Mouse (Mus musculus): ENCODE measurements around the gene Sfxn3.
A peak's percentile ranks its signal among the peaks of the same experiment; 100 is the strongest.

Gene Sfxn3

DNA sequence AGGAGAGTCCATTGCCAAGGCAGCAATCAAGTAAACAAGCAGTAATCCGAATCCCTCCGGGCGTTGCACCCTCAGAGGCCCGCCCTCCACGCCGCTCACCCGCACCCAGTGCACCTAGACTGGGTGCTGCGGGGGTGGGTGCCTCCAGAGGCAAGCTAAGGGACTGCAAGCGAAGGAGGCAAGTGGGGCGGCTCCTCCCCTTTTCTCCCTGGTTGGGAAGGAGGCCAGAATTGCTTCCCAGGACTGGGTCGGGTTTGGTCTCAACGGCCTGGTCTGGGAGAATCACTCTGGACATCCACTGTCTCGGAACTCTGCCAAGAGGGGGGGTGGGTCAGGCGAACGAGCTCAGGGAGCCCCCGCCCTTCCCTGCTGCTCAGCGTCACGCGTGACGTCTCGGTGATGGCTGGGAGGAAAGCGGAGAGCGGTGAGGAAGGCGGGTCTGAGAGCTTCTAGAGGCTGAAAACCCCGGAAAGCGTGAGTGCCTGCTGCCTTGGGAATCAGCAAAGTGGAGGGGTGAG lies at the start of gene Sfxn3:
Gene Sfxn3, plus strand, starts transcription at position 87 of the 518 bp plus-strand sequence.
- DNase-seq (ENCODE audit: inconsistent age in 2 of 2, low spot score in 1 of 2) = peak; percentile 96 to 98

GRCm38 (mm10) chr19:44997786-44998185 lies 49.5 kb upstream of the Sfxn3 start:
- no peak for DNase-seq (ENCODE audit: inconsistent age in 2 of 2, low spot score in 1 of 2)

- peak in 1 of 2 experiments; percentile 18 for DNase-seq (ENCODE audit: inconsistent age in 2 of 2, low spot score in 1 of 2)
Measured at GRCm38 (mm10) chr19:44999647-45000046, 47.7 kb upstream of the Sfxn3 start.

DNA sequence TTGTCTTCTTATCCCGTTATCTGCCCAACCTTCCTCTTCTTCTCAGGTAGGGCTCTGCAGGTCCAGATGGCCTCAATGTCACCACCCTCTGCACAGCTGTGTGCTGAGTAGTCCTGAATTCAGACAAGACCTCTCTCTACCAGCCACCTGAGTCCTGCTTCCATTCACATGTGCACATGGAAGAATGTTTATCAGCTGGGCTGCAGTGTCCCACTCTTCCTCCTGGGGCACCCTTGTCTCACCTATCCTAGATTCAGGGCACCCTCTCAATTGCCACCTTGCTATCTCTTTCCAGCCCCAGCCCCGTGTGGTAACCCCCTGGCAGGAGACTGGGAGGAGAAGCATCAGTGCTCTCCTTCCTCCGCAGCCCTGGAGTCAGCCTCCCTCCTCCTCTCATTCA lies 45.0 kb upstream of the Sfxn3 start:
- peak in 1 of 2 experiments; percentile 54 for DNase-seq (ENCODE audit: inconsistent age in 2 of 2, low spot score in 1 of 2)

DNA sequence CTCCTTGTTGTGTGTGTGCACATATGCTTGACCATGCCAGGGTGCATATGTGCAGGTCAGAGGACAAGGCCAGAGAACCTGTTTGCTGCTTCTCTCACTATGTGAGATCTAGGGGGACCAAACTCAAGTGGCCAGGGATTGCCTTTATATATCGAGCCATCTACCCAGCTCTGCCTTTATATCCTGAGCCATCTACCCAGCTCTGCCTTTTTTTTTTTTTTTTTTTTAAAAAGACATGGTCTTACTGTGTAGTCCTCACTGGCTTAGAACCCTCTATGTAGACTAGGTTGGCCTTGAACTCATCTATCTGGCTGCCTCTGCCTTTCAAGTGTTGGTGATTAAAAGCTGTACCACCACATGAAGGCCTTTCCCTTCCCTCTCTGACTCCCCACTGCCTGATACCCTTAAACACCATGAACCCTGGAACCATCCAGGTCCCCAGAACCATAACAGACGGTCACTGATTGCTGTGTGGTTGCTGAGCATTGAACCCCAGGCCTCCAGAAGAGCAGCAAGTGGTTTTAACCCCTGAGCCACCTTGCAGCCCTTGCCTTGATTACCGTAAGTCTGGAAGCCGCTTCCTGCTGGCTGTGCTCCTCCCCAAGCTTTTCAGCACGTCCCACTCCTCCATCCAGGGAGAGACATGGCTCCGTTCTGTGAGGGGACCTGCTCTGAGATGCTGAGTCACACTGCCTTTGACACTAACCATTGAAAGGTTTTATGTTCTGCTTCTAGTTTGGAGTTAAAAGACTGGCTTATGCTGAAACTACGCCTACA lies 43.4 kb upstream of the Sfxn3 start:
- DNase-seq (ENCODE audit: inconsistent age in 2 of 2, low spot score in 1 of 2) = peak in 1 of 2 experiments; percentile 28

DNA sequence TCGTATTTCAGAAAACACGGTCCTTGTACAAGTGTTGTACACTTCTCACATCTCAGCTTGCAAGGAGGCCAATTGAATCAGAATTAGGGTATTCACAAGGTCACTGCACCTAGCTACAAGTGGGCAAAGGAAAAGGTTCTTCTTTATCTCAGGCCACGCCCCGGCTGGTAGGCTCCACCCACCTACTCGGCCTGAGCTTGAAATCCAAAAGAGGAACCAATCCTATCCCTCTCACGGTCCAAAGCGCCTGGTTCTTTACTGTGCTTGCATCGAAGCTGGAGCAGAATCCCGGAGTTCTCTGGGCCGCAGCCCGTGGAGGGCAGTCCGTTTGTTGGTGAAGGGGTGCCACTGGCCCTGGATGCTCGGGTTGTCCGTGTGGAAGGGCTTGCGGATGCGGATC lies 41.9 kb upstream of the Sfxn3 start, which contains the start of gene Twnk:
Gene Twnk, plus strand, starts transcription at position 220 of the 400 bp plus-strand sequence.
- peak; percentile 71 to 85 for DNase-seq (ENCODE audit: inconsistent age in 2 of 2, low spot score in 1 of 2)

DNA sequence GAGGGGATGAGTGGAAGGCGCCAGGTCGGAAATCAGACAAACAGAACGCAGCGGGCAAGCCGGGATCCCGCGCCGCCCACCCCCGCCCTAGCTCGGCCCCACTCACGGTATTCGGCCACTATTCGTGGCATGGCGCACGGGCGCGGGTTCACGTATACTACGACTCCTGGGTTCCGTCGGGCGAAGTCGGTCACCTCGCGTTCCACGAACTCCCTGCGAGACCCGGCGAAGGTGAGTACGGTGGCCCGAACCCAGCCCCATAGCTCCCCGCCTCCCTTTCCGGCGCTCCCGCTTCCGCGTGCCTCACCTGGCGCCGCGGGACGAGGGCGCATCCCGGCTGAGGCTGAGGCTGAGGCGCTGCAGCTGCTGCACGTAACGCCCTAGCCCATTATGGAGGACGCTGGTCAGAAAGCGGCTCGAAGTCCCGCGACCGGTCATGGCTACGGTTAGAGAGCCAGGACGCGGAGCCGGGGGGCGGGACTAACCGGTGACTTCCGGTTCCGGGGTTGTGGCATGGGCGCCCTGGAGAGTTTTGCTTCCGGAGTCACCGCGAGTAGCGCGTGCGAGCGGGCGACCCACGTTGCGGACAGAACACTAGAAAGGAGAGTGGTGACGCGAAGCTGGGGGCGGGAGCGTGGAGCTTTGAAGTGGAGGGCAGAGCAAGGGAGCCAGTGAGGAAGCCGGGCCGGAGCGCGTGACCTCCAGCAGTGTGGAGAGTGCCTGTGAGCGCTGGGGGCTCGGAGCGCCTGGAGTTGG lies 41.2 kb upstream of the Sfxn3 start, which contains the start of gene Mrpl43:
Gene Mrpl43, minus strand, starts transcription at position 486 of the 756 bp plus-strand sequence.
- DNase-seq (ENCODE audit: inconsistent age in 2 of 2, low spot score in 1 of 2) = peak; percentile 97 to 99

- peak in 1 of 2 experiments; percentile 68 for DNase-seq (ENCODE audit: inconsistent age in 2 of 2, low spot score in 1 of 2)
Measured at GRCm38 (mm10) chr19:45007021-45007420, 40.3 kb upstream of the Sfxn3 start.

- peak; percentile 84 to 91 for DNase-seq (ENCODE audit: inconsistent age in 2 of 2, low spot score in 1 of 2)
Measured at GRCm38 (mm10) chr19:45007425-45008191, 39.7 kb upstream of the Sfxn3 start.

- DNase-seq (ENCODE audit: inconsistent age in 2 of 2, low spot score in 1 of 2) = peak; percentile 79 to 83
Measured at GRCm38 (mm10) chr19:45010646-45011045, 36.7 kb upstream of the Sfxn3 start.

DNA sequence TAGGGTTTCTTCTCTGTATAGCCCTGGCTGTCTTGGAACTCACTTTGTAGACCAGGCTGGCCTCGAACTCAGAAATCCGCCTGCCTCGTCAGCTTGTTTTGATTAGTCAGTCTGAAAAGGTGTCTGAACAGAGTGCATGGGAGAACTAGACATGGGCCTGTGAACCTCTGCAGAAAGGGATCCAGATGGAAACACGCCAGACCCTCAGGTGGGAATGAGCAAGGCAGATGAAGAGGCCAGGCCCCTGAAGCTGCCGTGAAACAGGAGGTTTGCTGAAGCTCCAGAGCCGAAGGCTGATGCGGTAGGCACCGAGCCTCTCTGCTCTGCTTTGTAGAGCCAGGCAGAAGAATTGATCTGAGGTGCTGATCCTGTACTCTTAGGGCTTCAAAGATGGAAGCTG lies 35.1 kb upstream of the Sfxn3 start:
- no peak for DNase-seq (ENCODE audit: inconsistent age in 2 of 2, low spot score in 1 of 2)

- peak in 1 of 2 experiments; percentile 74 for DNase-seq (ENCODE audit: inconsistent age in 2 of 2, low spot score in 1 of 2)
Measured at GRCm38 (mm10) chr19:45012636-45013035, 34.7 kb upstream of the Sfxn3 start.

GRCm38 (mm10) chr19:45013581-45014225 lies 33.6 kb upstream of the Sfxn3 start:
- no peak for DNase-seq (ENCODE audit: inconsistent age in 2 of 2, low spot score in 1 of 2)

DNA sequence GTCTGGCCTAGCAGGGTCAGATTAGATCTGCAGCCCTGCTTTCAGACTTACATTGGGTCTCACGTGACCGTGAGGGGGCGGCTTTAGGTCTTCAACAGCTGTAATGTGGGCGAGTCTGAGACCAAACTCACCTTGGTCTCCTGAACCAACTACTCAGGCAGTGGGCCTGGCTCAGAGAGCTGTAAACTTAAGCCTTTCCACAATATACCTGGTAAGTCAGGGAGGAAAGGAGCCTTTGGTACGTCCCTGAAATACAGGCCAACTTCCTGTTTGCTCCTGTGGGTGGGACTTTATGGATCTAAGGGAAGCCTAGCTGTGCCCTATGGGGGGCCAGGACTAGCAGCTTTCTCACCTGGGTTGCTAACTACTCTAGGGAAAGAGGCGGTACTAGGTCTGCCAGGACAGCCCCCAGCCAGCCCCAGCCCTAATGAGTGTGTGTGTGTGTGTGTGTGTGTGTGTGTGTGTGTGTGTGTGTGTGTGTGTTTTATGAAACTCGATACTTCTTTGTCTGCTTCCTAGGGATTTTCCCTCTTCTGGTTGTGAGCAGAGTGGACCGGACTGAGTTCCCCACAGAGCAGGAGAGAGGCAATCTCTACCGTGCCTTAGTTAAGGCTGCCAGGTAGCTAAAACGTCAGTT lies 32.9 kb upstream of the Sfxn3 start, which contains the start of gene Lzts2:
Gene Lzts2, plus strand, starts transcription at position 80 of the 637 bp plus-strand sequence.
- DNase-seq (ENCODE audit: inconsistent age in 2 of 2, low spot score in 1 of 2) = peak in 1 of 2 experiments; percentile 70

DNA sequence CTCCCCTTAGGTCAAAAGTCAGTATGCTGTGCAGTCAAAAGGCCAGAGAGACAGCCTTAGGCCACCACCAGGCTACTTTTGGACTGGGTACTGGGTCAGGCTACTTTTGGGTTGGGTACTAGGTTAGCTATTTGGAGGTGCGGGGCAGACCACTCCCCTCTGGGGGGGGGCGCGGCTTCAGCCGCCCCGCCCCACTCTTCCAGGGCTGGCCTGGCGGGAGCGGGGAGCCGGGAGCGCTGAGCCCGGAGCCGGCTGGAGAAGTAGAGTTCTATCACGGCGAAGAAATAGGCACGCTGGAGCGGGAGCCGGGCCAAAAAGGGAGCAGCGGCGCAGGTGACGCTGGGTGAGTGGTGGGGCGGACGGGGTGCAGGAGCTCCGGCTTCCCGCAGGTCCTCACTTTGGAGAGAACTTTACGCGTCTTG lies 32.3 kb upstream of the Sfxn3 start:
- DNase-seq (ENCODE audit: inconsistent age in 2 of 2, low spot score in 1 of 2) = peak; percentile 82 to 92

GRCm38 (mm10) chr19:45015518-45016281 lies 31.6 kb upstream of the Sfxn3 start:
- DNase-seq (ENCODE audit: inconsistent age in 2 of 2, low spot score in 1 of 2) = peak; percentile 85 to 92

- DNase-seq (ENCODE audit: inconsistent age in 2 of 2, low spot score in 1 of 2) = peak; percentile 87 to 95
Measured at GRCm38 (mm10) chr19:45016341-45017215, 30.7 kb upstream of the Sfxn3 start.

DNA sequence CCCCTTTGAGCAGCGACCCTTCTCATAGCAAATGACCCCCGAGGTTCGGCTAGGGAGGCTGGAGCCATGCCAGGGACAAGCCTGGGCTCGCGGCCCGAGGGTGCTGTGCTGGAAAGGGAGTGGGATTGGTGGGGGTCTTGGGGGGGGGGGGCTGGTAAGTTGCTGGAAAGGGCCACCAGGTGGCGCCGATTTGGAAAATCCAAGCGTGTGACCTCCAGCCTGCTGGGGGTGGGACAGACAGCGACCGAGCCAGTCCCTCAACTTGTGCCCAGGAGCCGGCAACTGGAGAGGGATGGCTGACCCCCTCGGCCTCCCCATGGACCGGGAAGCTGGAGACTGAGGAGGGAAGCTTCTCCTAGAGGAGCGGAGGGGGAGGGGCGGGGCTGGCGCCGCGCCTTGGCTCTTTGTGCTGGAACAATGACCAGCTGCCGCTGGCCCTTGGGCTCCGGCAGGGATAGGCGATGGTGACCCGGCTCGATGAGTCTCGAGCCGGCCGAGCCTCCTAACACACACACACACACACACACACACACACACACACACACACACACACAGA lies 30.0 kb upstream of the Sfxn3 start:
- DNase-seq (ENCODE audit: inconsistent age in 2 of 2, low spot score in 1 of 2) = peak; percentile 89 to 95
